Mouse (Mus musculus): ENCODE measurements around the gene Kcnk6. TPM values are rescaled to one million over a fixed set of nuclear protein-coding genes. Genes with fewer than 3 reads are reported as not detected.
A peak's percentile ranks its signal among the peaks of the same experiment; 100 is the strongest.

The Kcnk6 gene
- total and polyA plus RNA-seq, 2 experiments: 1.7 to 5.3 TPM

- TF ChIP-seq POLR2A (IDR thresholded peaks at IDR 0.05; ENCODE audit: extremely low read depth, insufficient read depth, low read length): no peak
- Histone ChIP-seq H3K27me3 (ENCODE audit: control insufficient read depth, insufficient read depth, low read length) (no peaks in the 10 kb centered on the region), H3K9ac (ENCODE audit: low read depth, low read length) (no peak overlapping the region), H3K4me3 (ENCODE audit: insufficient read depth, low read depth, low read length) (no peak overlapping the region), H3K4me1 (ENCODE audit: control insufficient read depth, insufficient read depth, low read length) (no peaks in the 10 kb centered on the region), H3K79me2 (ENCODE audit: control insufficient read depth, insufficient read depth, low read length) (peaks cover 25% of the 10 kb centered on the region), H3K27ac (replicated peaks; ENCODE audit: insufficient read depth, low read depth, low read length) (no peak overlapping the region), H3K36me3 (ENCODE audit: control insufficient read depth, insufficient read depth, low read length) (peaks cover 1% of the 10 kb centered on the region; the same call in 1 of the 2 replicates)
- DNase-seq (ENCODE audit: extremely low read depth, low read depth, low spot score): no peak
- WGBS: 95% methylated on average over 3 of the region's 3 CpGs
Observed at GRCm38 (mm10) chr7:29263831-29264230, 31.5 kb upstream of the Kcnk6 start.

GRCm38 (mm10) chr7:29262151-29262550 is 29.8 kb upstream of the Kcnk6 start:
- TF ChIP-seq POLR2A (IDR thresholded peaks at IDR 0.05; ENCODE audit: extremely low read depth, insufficient read depth, low read length) (no peak), CTCF (IDR thresholded peaks at IDR 0.05; ENCODE audit: low read depth, low read length) (no peak)
- H3K27ac ChIP-seq (replicated peaks; ENCODE audit: insufficient read depth, low read depth, low read length): no peak overlapping the region
- 88% methylated on average over 6 of the region's 6 CpGs for WGBS

GRCm38 (mm10) chr7:29259781-29260730 is 27.7 kb upstream of the Kcnk6 start:
- Histone ChIP-seq H3K4me3 (ENCODE audit: insufficient read depth, low read depth, low read length) (no peak overlapping the region), H3K79me2 (ENCODE audit: control insufficient read depth, insufficient read depth, low read length) (peaks cover 14% of the 10 kb centered on the region; the same call in 1 of the 2 replicates), H3K36me3 (ENCODE audit: control insufficient read depth, insufficient read depth, low read length) (no peaks in the 10 kb centered on the region; the same call in 1 of the 2 replicates), H3K27me3 (ENCODE audit: control insufficient read depth, insufficient read depth, low read length) (no peaks in the 10 kb centered on the region), H3K4me1 (ENCODE audit: control insufficient read depth, insufficient read depth, low read length) (peaks cover 2% of the 10 kb centered on the region; the same call in 1 of the 2 replicates), H3K27ac (replicated peaks; ENCODE audit: insufficient read depth, low read depth, low read length) (no peak overlapping the region), H3K9ac (ENCODE audit: low read depth, low read length) (no peak overlapping the region)
- 79% methylated on average over 10 of the region's 10 CpGs for WGBS
- no peak for TF ChIP-seq POLR2A (IDR thresholded peaks at IDR 0.05; ENCODE audit: extremely low read depth, insufficient read depth, low read length)
- TF ChIP-seq CTCF (IDR thresholded peaks at IDR 0.05; ENCODE audit: low read depth, low read length): no peak
- no peak for DNase-seq (ENCODE audit: extremely low read depth, low read depth, low spot score)

More at GRCm38 (mm10) chr7:29262151-29262550, 29.8 kb upstream of the Kcnk6 start:
- no peak overlapping the region for H3K9ac ChIP-seq (ENCODE audit: low read depth, low read length)
- H3K4me1 ChIP-seq (ENCODE audit: control insufficient read depth, insufficient read depth, low read length): no peaks in the 10 kb centered on the region
- no peaks in the 10 kb centered on the region for H3K27me3 ChIP-seq (ENCODE audit: control insufficient read depth, insufficient read depth, low read length)
- no peak overlapping the region for H3K4me3 ChIP-seq (ENCODE audit: insufficient read depth, low read depth, low read length)
- peaks cover 25% of the 10 kb centered on the region for H3K79me2 ChIP-seq (ENCODE audit: control insufficient read depth, insufficient read depth, low read length)
- H3K36me3 ChIP-seq (ENCODE audit: control insufficient read depth, insufficient read depth, low read length): no peaks in the 10 kb centered on the region; the same call in 1 of the 2 replicates
- no peak for DNase-seq (ENCODE audit: extremely low read depth, low read depth, low spot score)

GRCm38 (mm10) chr7:29257368-29257767 is 25.1 kb upstream of the Kcnk6 start:
- Histone ChIP-seq H3K79me2 (ENCODE audit: control insufficient read depth, insufficient read depth, low read length) (no peaks in the 10 kb centered on the region), H3K27me3 (ENCODE audit: control insufficient read depth, insufficient read depth, low read length) (no peaks in the 10 kb centered on the region), H3K9ac (ENCODE audit: low read depth, low read length) (no peak overlapping the region), H3K27ac (replicated peaks; ENCODE audit: insufficient read depth, low read depth, low read length) (no peak overlapping the region), H3K36me3 (ENCODE audit: control insufficient read depth, insufficient read depth, low read length) (no peaks in the 10 kb centered on the region; the same call in 1 of the 2 replicates), H3K4me1 (ENCODE audit: control insufficient read depth, insufficient read depth, low read length) (peaks cover 13% of the 10 kb centered on the region), H3K4me3 (ENCODE audit: insufficient read depth, low read depth, low read length) (no peak overlapping the region)
- no peak for DNase-seq (ENCODE audit: extremely low read depth, low read depth, low spot score)
- TF ChIP-seq CTCF (IDR thresholded peaks at IDR 0.05; ENCODE audit: low read depth, low read length) (no peak), POLR2A (IDR thresholded peaks at IDR 0.05; ENCODE audit: extremely low read depth, insufficient read depth, low read length) (no peak)
- WGBS: 50% methylated on average over 1 of the region's 1 CpGs

DNA sequence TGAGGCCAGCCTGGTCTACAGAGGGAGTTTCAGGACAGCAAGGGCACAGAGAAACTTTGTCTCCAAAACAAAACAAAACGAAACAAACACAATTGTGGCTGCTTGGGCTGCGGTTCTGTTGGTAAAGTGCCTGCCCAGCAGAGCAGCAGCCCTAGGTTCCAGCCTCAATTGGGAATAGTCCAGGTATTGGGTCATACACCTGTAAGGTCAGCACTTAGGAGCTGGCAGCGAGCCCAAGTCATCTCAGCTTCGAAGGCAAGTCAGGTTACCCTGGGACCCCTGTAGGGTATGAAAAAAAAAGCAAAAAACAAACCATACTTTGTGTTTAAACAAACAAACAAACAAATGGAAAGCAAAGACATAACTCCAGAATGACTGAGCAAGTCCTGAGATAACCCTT is 23.6 kb upstream of the Kcnk6 start:
- TF ChIP-seq POLR2A (IDR thresholded peaks at IDR 0.05; ENCODE audit: extremely low read depth, insufficient read depth, low read length): no peak
- TF ChIP-seq CTCF (IDR thresholded peaks at IDR 0.05; ENCODE audit: low read depth, low read length): no peak
- Histone ChIP-seq H3K36me3 (ENCODE audit: control insufficient read depth, insufficient read depth, low read length) (no peaks in the 10 kb centered on the region; the same call in 1 of the 2 replicates), H3K27me3 (ENCODE audit: control insufficient read depth, insufficient read depth, low read length) (no peaks in the 10 kb centered on the region), H3K4me3 (ENCODE audit: insufficient read depth, low read depth, low read length) (no peak overlapping the region), H3K27ac (replicated peaks; ENCODE audit: insufficient read depth, low read depth, low read length) (0 out of 2 replicates have a peak overlapping the region, but pooled peaks have one; percentile 22), H3K79me2 (ENCODE audit: control insufficient read depth, insufficient read depth, low read length) (no peaks in the 10 kb centered on the region), H3K4me1 (ENCODE audit: control insufficient read depth, insufficient read depth, low read length) (peaks cover 16% of the 10 kb centered on the region), H3K9ac (ENCODE audit: low read depth, low read length) (no peak overlapping the region)
- WGBS: 19% methylated on average over 4 of the region's 4 CpGs
- DNase-seq (ENCODE audit: extremely low read depth, low read depth, low spot score): peak; percentile 82
